Mouse (Mus musculus): ENCODE results near the gene Agrp. TPM values are rescaled to one million over a fixed set of nuclear protein-coding genes. Genes with fewer than 3 reads are reported as not detected.

The Agrp gene
- polyA plus RNA-seq, 1 experiment: not detected

GRCm38 (mm10) chr8:105521995-105522769, 115.0 kb downstream of the Agrp start:
- Histone ChIP-seq H3K4me1 (ENCODE audit: control insufficient read depth, insufficient read depth, low read length) (no peaks in the 10 kb centered on the region), H3K9me3 (replicated peaks; ENCODE audit: control insufficient read depth, insufficient read depth, low read length, poor library complexity, severe bottlenecking) (no peaks in the 10 kb centered on the region), H3K36me3 (ENCODE audit: control insufficient read depth, insufficient read depth, low read length, poor library complexity, severe bottlenecking) (no peaks in the 10 kb centered on the region), H3K9ac (ENCODE audit: low read depth, poor library complexity, severe bottlenecking) (no peak overlapping the region), H3K27me3 (ENCODE audit: control insufficient read depth, insufficient read depth, low read length, poor library complexity, severe bottlenecking) (no peaks in the 10 kb centered on the region; the same call in 1 of the 2 replicates), H3K4me3 (ENCODE audit: low read depth, low read length) (no peak overlapping the region), H3K27ac (ENCODE audit: insufficient read depth, low read length) (no peak overlapping the region)
- TF ChIP-seq EP300 (IDR thresholded peaks at IDR 0.05; ENCODE audit: insufficient read depth, low read depth, low read length): no peak
- no peak for TF ChIP-seq POLR2A (IDR thresholded peaks at IDR 0.05; ENCODE audit: insufficient read depth, low read length)
- TF ChIP-seq CTCF (IDR thresholded peaks at IDR 0.05; ENCODE audit: low read depth, low read length): no peak

GRCm38 (mm10) chr8:105521061-105521460, 116.1 kb downstream of the Agrp start:
- TF ChIP-seq EP300 (IDR thresholded peaks at IDR 0.05; ENCODE audit: insufficient read depth, low read depth, low read length) (no peak), CTCF (IDR thresholded peaks at IDR 0.05; ENCODE audit: low read depth, low read length) (no peak), POLR2A (IDR thresholded peaks at IDR 0.05; ENCODE audit: insufficient read depth, low read length) (no peak)
- H3K4me3 ChIP-seq (ENCODE audit: low read depth, low read length): no peak overlapping the region
- no peaks in the 10 kb centered on the region for H3K4me1 ChIP-seq (ENCODE audit: control insufficient read depth, insufficient read depth, low read length)
- no peaks in the 10 kb centered on the region for H3K36me3 ChIP-seq (ENCODE audit: control insufficient read depth, insufficient read depth, low read length, poor library complexity, severe bottlenecking)
- no peak overlapping the region for H3K27ac ChIP-seq (ENCODE audit: insufficient read depth, low read length)
- H3K9ac ChIP-seq (ENCODE audit: low read depth, poor library complexity, severe bottlenecking): no peak overlapping the region
- no peaks in the 10 kb centered on the region; the same call in 1 of the 2 replicates for H3K27me3 ChIP-seq (ENCODE audit: control insufficient read depth, insufficient read depth, low read length, poor library complexity, severe bottlenecking)
- no peaks in the 10 kb centered on the region for H3K9me3 ChIP-seq (replicated peaks; ENCODE audit: control insufficient read depth, insufficient read depth, low read length, poor library complexity, severe bottlenecking)

- Histone ChIP-seq H3K9ac (ENCODE audit: low read depth, poor library complexity, severe bottlenecking) (no peak overlapping the region), H3K9me3 (replicated peaks; ENCODE audit: control insufficient read depth, insufficient read depth, low read length, poor library complexity, severe bottlenecking) (no peaks in the 10 kb centered on the region), H3K36me3 (ENCODE audit: control insufficient read depth, insufficient read depth, low read length, poor library complexity, severe bottlenecking) (no peaks in the 10 kb centered on the region), H3K4me3 (ENCODE audit: low read depth, low read length) (no peak overlapping the region), H3K4me1 (ENCODE audit: control insufficient read depth, insufficient read depth, low read length) (no peaks in the 10 kb centered on the region), H3K27ac (ENCODE audit: insufficient read depth, low read length) (no peak overlapping the region), H3K27me3 (ENCODE audit: control insufficient read depth, insufficient read depth, low read length, poor library complexity, severe bottlenecking) (no peaks in the 10 kb centered on the region; the same call in 1 of the 2 replicates)
- TF ChIP-seq CTCF (IDR thresholded peaks at IDR 0.05; ENCODE audit: low read depth, low read length) (no peak), POLR2A (IDR thresholded peaks at IDR 0.05; ENCODE audit: insufficient read depth, low read length) (no peak), EP300 (IDR thresholded peaks at IDR 0.05; ENCODE audit: insufficient read depth, low read depth, low read length) (no peak)
These were observed 116.7 kb downstream of the Agrp start for GRCm38 (mm10) chr8:105520521-105520920.

- Histone ChIP-seq H3K27me3 (ENCODE audit: control insufficient read depth, insufficient read depth, low read length, poor library complexity, severe bottlenecking) (no peaks in the 10 kb centered on the region; the same call in 1 of the 2 replicates), H3K4me3 (ENCODE audit: low read depth, low read length) (no peak overlapping the region), H3K9ac (ENCODE audit: low read depth, poor library complexity, severe bottlenecking) (peak overlapping the region; percentile 46), H3K9me3 (replicated peaks; ENCODE audit: control insufficient read depth, insufficient read depth, low read length, poor library complexity, severe bottlenecking) (no peaks in the 10 kb centered on the region), H3K27ac (ENCODE audit: insufficient read depth, low read length) (no peak overlapping the region), H3K36me3 (ENCODE audit: control insufficient read depth, insufficient read depth, low read length, poor library complexity, severe bottlenecking) (no peaks in the 10 kb centered on the region), H3K4me1 (ENCODE audit: control insufficient read depth, insufficient read depth, low read length) (peaks cover 1% of the 10 kb centered on the region)
- TF ChIP-seq CTCF (IDR thresholded peaks at IDR 0.05; ENCODE audit: low read depth, low read length) (no peak), POLR2A (IDR thresholded peaks at IDR 0.05; ENCODE audit: insufficient read depth, low read length) (no peak), EP300 (IDR thresholded peaks at IDR 0.05; ENCODE audit: insufficient read depth, low read depth, low read length) (no peak)
These were observed 117.6 kb downstream of the Agrp start for GRCm38 (mm10) chr8:105519591-105519990.

GRCm38 (mm10) chr8:105518436-105519313, 118.5 kb downstream of the Agrp start, which contains the start of gene Hsd11b2:
TSS of gene Hsd11b2 (plus strand) at chr8:105518755.
- H3K9me3 ChIP-seq (replicated peaks; ENCODE audit: control insufficient read depth, insufficient read depth, low read length, poor library complexity, severe bottlenecking): no peaks in the 10 kb centered on the region
- TF ChIP-seq EP300 (IDR thresholded peaks at IDR 0.05; ENCODE audit: insufficient read depth, low read depth, low read length): no peak
- TF ChIP-seq POLR2A (IDR thresholded peaks at IDR 0.05; ENCODE audit: insufficient read depth, low read length): no peak
- TF ChIP-seq CTCF (IDR thresholded peaks at IDR 0.05; ENCODE audit: low read depth, low read length): no peak
- H3K36me3 ChIP-seq (ENCODE audit: control insufficient read depth, insufficient read depth, low read length, poor library complexity, severe bottlenecking): no peaks in the 10 kb centered on the region
- H3K27ac ChIP-seq (ENCODE audit: insufficient read depth, low read length): no peak within 1 kb of the TSS
- H3K9ac ChIP-seq (ENCODE audit: low read depth, poor library complexity, severe bottlenecking): peak within 1 kb of the TSS; percentile 46
- no peaks in the 10 kb centered on the region; the same call in 1 of the 2 replicates for H3K27me3 ChIP-seq (ENCODE audit: control insufficient read depth, insufficient read depth, low read length, poor library complexity, severe bottlenecking)
- peak within 1 kb of the TSS; percentile 59 for H3K4me3 ChIP-seq (ENCODE audit: low read depth, low read length)
- H3K4me1 ChIP-seq (ENCODE audit: control insufficient read depth, insufficient read depth, low read length): peaks cover 2% of the 10 kb centered on the region
